Mouse (Mus musculus): ENCODE measurements around the gene Sugp1.
"Not testable (repeated sequence)": the region's sequence is repeated elsewhere in the genome, so short reads cannot be mapped to it uniquely, and the experiment has no call there.

The Sugp1 gene

GRCm38 (mm10) chr8:70042583-70043455 lies at the start of gene Sugp1, which contains the start of gene Mau2:
Gene Sugp1, plus strand, starts transcription at chr8:70042813.
Gene Mau2, minus strand, starts transcription at chr8:70042734.
- peak; percentile 98 for DNase-seq

GRCm38 (mm10) chr8:69995422-69995775 lies 47.2 kb upstream of the Sugp1 start:
- no peak for DNase-seq

GRCm38 (mm10) chr8:69995776-69996588 lies 46.6 kb upstream of the Sugp1 start, which contains the start of gene Gatad2a:
Gene Gatad2a, minus strand, starts transcription at chr8:69996384.
- peak; percentile 100 for DNase-seq

- no peak for DNase-seq
These were observed 45.9 kb upstream of the Sugp1 start for GRCm38 (mm10) chr8:69996589-69997285.

- no peak for DNase-seq
These were observed 43.9 kb upstream of the Sugp1 start for GRCm38 (mm10) chr8:69998706-69999105.

- DNase-seq: no peak
These were observed 43.4 kb upstream of the Sugp1 start for GRCm38 (mm10) chr8:69999236-69999635.

- no peak for DNase-seq
These were observed 42.4 kb upstream of the Sugp1 start for GRCm38 (mm10) chr8:70000226-70000625.

- DNase-seq: peak; percentile 86
These were observed 41.3 kb upstream of the Sugp1 start for GRCm38 (mm10) chr8:70001176-70001891.

GRCm38 (mm10) chr8:70001892-70002191 lies 40.8 kb upstream of the Sugp1 start:
- DNase-seq: not testable (repeated sequence)

- peak; percentile 10 for DNase-seq
These were observed 39.4 kb upstream of the Sugp1 start for GRCm38 (mm10) chr8:70003204-70003657.

- DNase-seq: no peak
These were observed 38.3 kb upstream of the Sugp1 start for GRCm38 (mm10) chr8:70004345-70004744.

- no peak for DNase-seq
These were observed 37.4 kb upstream of the Sugp1 start for GRCm38 (mm10) chr8:70005178-70005577.

GRCm38 (mm10) chr8:70010796-70011195 lies 31.8 kb upstream of the Sugp1 start:
- not testable (repeated sequence) for DNase-seq

GRCm38 (mm10) chr8:70012350-70012749 lies 30.3 kb upstream of the Sugp1 start:
- DNase-seq: no peak

GRCm38 (mm10) chr8:70012763-70013162 lies 29.9 kb upstream of the Sugp1 start:
- no peak for DNase-seq

GRCm38 (mm10) chr8:70015017-70015416 lies 27.6 kb upstream of the Sugp1 start:
- DNase-seq: no peak

- no peak for DNase-seq
These were observed 19.0 kb upstream of the Sugp1 start for GRCm38 (mm10) chr8:70023596-70023995.

- no peak for DNase-seq
These were observed 16.5 kb upstream of the Sugp1 start for GRCm38 (mm10) chr8:70026151-70026550.

- no peak for DNase-seq
These were observed 12.4 kb upstream of the Sugp1 start for GRCm38 (mm10) chr8:70030255-70030654.

GRCm38 (mm10) chr8:70037994-70038393 lies 4.6 kb upstream of the Sugp1 start:
- DNase-seq: no peak

GRCm38 (mm10) chr8:70041885-70042546 lies 597 bp upstream of the Sugp1 start:
- peak; percentile 68 for DNase-seq

- DNase-seq: no peak
These were observed 1.4 kb downstream of the Sugp1 start for GRCm38 (mm10) chr8:70043996-70044395.
